Mouse (Mus musculus) bone marrow, adult 2 months (tissue): ENCODE data around the gene Pcnx2.

Experiments
- CTCF ChIP-seq: fragments of 200-500 bp; IDR thresholded peaks from 2 replicates; pipeline ENCODE4 v1.5.1; 2011; ENCODE audit warnings: low read length, control low read depth; ENCODE audit not compliant: control insufficient read depth, insufficient read depth
- POLR2A ChIP-seq: fragments of 200-500 bp; IDR thresholded peaks from 2 replicates; pipeline ENCODE4 v1.6.1; 2011; ENCODE audit warnings: low read depth, mild to moderate bottlenecking, control low read depth, low read length, borderline replicate concordance; ENCODE audit not compliant: control insufficient read depth

DNA sequence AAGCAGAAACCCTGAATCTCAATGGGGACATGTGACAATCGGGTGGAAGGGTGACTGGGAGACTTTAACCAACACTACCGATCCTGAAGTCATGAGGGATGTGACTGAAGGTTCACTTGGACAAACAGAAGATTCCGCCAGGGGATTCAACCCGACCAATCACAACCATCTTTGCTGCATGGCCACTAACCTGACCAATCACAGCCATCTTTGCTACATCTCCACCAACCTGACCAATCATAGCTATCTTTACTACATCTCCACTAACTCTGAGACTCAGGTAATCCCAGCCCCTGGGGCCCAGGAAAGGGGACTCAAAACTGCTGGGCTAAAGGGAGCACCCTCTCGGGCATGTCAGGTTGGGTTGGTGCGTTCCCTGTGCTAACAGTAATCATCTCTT lies 174.7 kb downstream of the Pcnx2 start:
- no peak for TF ChIP-seq CTCF
- no peak for TF ChIP-seq POLR2A
